Mouse (Mus musculus) Patski (cell line): ENCODE measurements around the gene Tsfm. TPM values are rescaled to one million over a fixed set of nuclear protein-coding genes. Genes with fewer than 3 reads are reported as not detected.

ENCODE experiments used
- ATAC-seq: fragments of 100-300 bp; one replicate; pipeline ENCODE4 v1.8.0; 2021
- CTCF ChIA-PET: fragments of 350-600 bp; sonication (Branson Sonifier 250); formaldehyde crosslinking; loops from one replicate; lab custom pipeline; 2022; ENCODE audit warnings: inconsistent platforms; lab: Charles Lee
- POLR2A ChIA-PET: fragments of 350-600 bp; sonication (Branson Sonifier 250); formaldehyde crosslinking; loops from one replicate; lab custom pipeline; 2022; ENCODE audit warnings: antibody characterized with exemption, inconsistent platforms; lab: Charles Lee
- DNase-seq: peaks from one replicate; pipeline ENCODE4 v3.0.0-alpha.2; 2011; ENCODE audit warnings: low read depth, low spot score
- H3K27me3 ChIP-seq: fragments of 371-371 bp; one replicate; pipeline ENCODE4 v1.5.1; 2021
- CTCF ChIP-seq: fragments of 100-300 bp; IDR thresholded peaks from one replicate; pipeline ENCODE4 v1.5.1; 2021
- in situ Hi-C: fragments of 300-500 bp; cut with MboI; formaldehyde crosslinking; loops from 3 replicates; pipeline ENCODE4 v1.11.1; 2018; ENCODE audit warnings: low pct_unique_long_range_greater_than_20kb, mixed read lengths
- polyA plus RNA-seq: library from polyadenylated mRNA; unstranded; gene quantifications from one replicate; pipeline ENCODE4 v1.2.3, GENCODE M21; 2021

Gene Tsfm
- polyA plus RNA-seq, 1 experiment from 2014 or later: 61.7 TPM

DNA sequence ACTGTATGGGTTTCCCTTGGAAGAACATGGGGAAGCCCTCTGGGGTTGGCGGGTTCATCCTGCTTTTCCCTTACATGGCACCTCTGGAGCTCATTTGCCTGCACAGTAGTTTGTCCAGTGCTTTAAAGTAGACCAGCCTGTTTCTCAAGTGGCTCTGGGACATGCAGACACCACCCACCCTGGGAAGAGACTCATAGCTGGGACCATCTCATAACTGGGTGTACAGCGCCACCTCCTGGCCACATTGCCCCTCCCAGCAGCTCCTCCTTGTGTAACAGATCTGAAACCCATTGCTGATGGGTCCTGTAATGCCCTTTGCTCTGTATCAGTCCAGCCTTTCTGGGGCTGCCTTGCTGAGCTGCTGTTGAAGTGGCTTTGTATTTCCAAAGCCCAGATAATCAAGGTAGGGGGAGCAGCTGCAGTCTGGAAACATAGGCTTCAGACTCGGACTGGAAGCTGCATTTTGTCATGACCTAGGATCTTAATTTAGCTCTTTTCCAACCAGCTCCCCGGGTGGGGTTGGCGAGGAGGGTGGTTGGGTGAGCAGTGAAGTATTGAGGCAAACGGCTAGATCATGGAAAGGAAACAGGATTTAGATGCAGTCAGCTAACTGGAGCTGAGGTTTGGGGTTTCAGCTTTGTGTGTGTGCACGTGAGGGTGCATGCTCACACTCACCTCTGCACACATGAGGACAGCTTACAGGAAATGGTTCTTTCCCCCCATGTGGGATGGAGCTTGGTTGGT, 40.2 kb downstream of the Tsfm start:
- in situ Hi-C loops: loop anchor here (5.0 kb wide), 1 partner anchor 73 kb away; no protein-coding TSS in a partner anchor
- ChIA-PET CTCF (interaction anchor here (0.7 to 3.0 kb wide), 15 partner anchors 8 to 70 kb away, joined by 3 to 55 read pairs (median 4); partner anchors contain the start of gene Avil), POLR2A (interaction anchor here (0.5 to 1.5 kb wide), 3 partner anchors 9 to 13 kb away, joined by 3 to 4 read pairs (median 4); no protein-coding TSS in a partner anchor)
- no peak for DNase-seq
- peak; percentile 55 for ATAC-seq
- H3K27me3 ChIP-seq: no peaks in the 10 kb centered on the region
- TF ChIP-seq CTCF: no peak

DNA sequence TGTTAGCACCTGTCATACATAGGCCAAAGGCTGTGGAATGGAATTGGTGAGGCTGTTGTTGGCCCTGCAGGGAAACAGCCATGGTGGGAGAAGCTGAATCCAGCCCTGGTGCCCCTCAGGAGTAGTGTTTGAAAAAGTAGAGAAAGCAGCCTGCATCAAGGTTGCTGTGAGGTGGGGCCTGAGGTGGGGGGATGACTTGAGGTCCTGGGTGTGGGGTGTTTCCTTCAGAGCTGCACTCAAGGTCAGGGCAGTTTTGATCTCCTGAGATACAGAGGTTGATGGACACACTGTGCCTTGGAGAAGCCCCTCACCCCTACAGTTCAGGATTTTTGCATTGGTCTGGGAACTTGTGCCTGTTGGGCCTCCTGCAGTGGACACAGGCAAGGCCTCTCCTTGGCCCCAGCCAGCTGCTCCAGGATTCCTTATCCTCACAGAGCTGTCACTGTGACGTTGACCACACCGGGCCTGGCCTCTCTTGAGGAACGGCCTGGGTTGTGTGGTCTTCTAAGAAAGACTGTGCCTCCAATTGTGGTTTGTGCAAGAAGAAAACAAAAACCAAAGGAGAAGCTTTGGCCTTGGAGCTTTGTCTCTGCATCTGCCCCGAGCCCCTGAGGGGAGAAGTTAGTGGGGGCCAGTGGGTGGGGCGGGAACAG, 42.0 kb downstream of the Tsfm start:
- no peak for ATAC-seq
- in situ Hi-C loops: no loop called here
- TF ChIP-seq CTCF: no peak
- ChIA-PET CTCF (interaction anchor here (1.3 to 2.0 kb wide), 2 partner anchors 69 to 70 kb away, joined by 4 to 5 read pairs; no protein-coding TSS in a partner anchor), POLR2A (interaction anchor here (0.5 kb wide), 1 partner anchor 8 kb away, joined by 3 read pairs; no protein-coding TSS in a partner anchor)
- DNase-seq: no peak
- H3K27me3 ChIP-seq: no peaks in the 10 kb centered on the region

DNA sequence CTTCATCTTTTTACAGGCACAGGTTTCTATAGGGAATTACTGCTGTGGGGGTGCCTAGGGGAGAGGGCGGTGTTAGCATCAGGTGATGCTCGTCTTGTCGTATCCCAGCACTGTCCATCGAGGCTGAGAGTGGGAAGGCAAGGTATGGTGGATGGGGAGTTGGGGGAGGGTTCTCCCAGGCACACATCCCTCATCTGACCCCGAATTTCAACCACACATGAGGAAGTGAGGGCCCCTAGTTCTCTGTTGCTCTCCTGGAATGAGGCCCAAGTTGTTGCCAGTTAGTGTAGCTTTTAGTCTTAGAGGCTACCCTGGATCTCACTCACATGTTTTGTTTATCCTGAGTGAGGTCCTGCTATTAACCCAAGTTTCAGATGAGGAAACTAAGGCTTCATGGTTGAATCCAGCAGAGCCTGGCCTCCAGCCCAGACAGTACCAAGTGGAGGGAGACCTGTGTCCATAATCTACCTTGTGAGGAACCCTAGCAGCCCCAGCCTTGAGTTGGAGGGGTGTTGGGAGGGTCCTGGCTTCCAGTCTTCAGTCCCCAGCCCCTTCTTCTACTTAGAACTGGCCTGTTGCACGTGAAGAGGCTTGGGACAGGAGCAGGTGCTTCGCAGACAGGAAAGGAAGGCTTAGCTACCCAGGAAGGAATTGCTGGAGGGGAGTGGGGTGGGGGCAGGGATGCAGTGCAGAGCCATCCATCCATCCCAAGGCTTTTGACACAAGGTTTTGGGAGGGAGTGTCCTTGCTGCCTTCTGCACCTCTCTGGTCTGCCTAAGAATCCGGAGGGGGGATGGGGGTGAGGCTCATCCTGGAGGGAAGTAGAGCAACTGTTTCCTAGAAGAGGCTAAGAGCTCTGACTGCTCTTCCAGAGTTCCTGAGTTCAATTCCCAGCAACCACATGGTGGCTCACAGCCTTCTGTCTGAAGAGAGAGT, 43.2 kb downstream of the Tsfm start:
- no peaks in the 10 kb centered on the region for H3K27me3 ChIP-seq
- ATAC-seq (no peak), DNase-seq (no peak)
- in situ Hi-C loops: no loop called here
- CTCF ChIA-PET: interaction anchor here (2.0 kb wide), 1 partner anchor 69 kb away, joined by 5 read pairs; no protein-coding TSS in a partner anchor
- POLR2A ChIA-PET: interaction anchor here (0.8 to 1.4 kb wide), 3 partner anchors 11 to 54 kb away, joined by 3 to 4 read pairs (median 3); partner anchors contain the start of genes Eef1akmt3, Mettl1 and Tsfm
- TF ChIP-seq CTCF: no peak

DNA sequence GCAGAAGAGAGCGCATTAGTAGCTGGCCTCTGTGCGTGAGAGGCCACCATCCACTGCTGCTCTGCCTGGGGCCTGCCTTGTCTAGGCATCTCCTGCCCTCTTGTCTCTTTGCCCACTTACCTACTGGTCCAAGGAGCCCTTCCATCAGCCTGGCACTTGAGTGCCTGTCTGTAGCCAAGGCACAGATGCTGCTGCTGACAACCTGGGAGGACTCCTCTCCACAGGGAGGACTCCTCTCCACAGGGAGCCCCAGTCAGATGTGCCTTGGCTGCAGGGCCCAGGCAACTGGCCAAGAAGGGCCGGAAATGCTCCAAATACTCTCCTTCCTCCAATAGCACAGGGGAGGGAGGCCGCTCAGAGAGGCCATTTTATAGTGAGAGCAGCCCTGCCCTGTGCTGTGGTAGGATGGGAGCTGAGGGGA, 44.1 kb downstream of the Tsfm start:
- ATAC-seq (peak; percentile 10), DNase-seq (no peak)
- ChIA-PET POLR2A (interaction anchor here (0.8 kb wide), 1 partner anchor 44 kb away, joined by 3 read pairs; the partner anchor contains the start of gene Tsfm), CTCF (no interaction called here)
- no peaks in the 10 kb centered on the region for H3K27me3 ChIP-seq
- in situ Hi-C loops: no loop called here
- TF ChIP-seq CTCF: no peak

DNA sequence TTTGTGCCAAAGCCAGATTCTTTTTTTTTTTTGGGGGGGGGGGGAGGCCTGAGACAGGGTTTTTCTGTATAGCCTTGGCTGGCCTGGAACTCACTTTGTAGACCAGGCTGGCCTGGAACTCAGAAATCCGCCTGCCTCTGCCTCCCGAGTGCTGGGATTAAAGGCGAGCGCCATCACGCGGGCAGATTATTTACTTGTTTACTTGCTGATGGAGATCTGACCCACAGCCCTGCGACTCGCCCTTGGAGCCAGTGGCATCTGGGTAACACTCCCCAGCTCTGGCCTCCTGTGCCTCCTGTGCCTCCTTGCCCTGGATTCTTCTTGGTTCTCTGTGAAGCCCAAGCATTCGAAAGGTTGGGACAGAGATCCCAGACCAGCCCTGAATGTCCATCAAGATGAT, 45.1 kb downstream of the Tsfm start:
- DNase-seq (no peak), ATAC-seq (no peak)
- ChIA-PET CTCF (interaction anchor here (0.6 to 0.9 kb wide), 2 partner anchors 72 to 1716 kb away, joined by 3 read pairs; no protein-coding TSS in a partner anchor), POLR2A (interaction anchor here (0.7 kb wide), 1 partner anchor 73 kb away, joined by 3 read pairs; no protein-coding TSS in a partner anchor)
- in situ Hi-C loops: no loop called here
- H3K27me3 ChIP-seq: no peaks in the 10 kb centered on the region
- no peak for TF ChIP-seq CTCF

DNA sequence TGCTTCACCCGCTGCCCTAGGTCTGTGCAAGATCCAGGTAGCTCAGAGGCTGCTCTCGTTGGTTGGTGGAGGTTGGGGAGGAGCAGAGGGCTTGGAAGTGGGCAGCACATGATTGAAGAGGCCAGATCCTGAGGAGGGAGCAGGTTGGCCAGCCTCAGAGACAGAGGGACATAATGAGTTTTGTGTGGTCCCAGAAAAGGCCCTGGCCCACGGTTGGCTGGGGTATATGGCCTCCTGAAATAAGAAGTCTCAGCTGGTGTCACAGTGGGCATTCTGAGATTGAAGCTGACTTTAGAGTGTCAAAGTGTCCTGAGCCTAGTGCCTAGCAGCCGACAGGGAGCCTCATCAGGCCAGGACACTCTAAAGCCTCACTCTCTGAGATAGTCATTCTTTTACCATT, 45.5 kb downstream of the Tsfm start:
- H3K27me3 ChIP-seq: no peaks in the 10 kb centered on the region
- no peak for ATAC-seq
- TF ChIP-seq CTCF: no peak
- ChIA-PET CTCF (interaction anchor here (0.9 kb wide), 1 partner anchor 73 kb away, joined by 3 read pairs; no protein-coding TSS in a partner anchor), POLR2A (interaction anchor here (0.7 to 1.1 kb wide), 2 partner anchors 59 to 73 kb away, joined by 3 read pairs; no protein-coding TSS in a partner anchor)
- no peak for DNase-seq
- in situ Hi-C loops: no loop called here

DNA sequence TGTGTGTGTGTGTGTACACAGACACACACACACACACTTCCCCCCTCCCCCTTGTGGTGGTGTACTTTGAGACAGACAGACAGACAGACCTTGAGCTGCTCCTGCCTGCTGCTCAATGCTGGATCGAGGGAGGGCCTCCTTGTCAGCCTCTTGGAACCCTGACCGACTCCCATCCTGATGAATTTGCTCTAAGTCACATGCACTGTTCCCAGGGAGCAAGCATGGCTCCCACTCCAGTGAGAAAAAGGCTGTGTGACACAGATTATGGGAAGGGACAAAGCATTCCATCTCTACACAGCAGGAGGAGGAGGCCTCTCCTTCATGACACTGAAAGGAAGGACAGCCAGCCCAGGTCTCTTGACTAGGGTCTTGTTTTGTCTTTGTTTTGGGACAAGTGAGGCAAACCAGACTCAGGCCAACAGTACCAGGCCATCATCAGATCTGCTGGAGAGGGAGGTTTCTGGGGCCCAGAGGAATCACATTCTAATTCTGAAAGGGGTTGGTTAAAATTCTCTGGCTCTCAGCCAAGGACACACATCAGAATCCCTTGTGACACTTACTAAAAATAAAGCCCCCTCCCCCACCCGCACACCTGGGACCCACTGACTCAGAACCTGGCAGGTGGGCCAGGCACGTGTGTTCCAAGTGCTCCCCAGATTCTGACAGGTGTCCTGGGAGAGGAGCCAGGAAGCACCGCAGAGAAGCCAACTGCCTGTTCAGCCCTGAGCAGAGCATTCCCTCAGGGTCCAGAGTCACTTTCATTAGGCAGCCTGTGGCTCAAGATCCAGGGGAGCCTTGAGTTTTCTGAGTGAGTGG, 46.2 kb downstream of the Tsfm start:
- ATAC-seq (peak; percentile 65), DNase-seq (peak; percentile 64)
- H3K27me3 ChIP-seq: no peaks in the 10 kb centered on the region
- no peak for TF ChIP-seq CTCF
- in situ Hi-C loops: no loop called here
- ChIA-PET CTCF (interaction anchor here (0.9 kb wide), 1 partner anchor 74 kb away, joined by 3 read pairs; no protein-coding TSS in a partner anchor), POLR2A (interaction anchor here (0.7 to 1.1 kb wide), 3 partner anchors 27 to 74 kb away, joined by 3 read pairs; no protein-coding TSS in a partner anchor)

DNA sequence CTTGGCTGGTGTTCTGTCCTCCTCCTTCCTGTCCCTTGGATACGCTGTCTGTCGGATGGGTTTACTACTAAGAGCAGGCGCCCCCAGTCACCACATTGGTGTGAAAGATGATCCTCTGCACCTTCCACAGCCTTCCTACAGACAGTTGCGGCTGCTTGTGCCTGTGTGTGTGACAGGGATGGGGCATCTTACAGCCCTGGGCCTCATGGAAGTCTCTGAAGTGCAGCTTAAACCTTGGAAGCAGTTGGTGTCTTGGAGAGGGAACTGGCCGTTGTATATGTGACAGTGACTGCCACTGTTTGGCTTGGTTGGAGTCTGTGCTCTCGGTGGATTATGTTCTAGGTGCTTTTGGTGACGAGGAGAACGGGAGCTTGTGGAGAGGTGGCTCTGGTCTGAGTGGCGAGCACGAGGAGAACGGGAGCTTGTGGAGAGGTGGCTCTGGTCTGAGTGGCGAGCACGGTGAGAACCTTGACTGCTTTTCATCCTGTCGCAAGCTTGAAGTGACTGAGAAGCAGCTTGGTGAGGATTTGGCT, 47.4 kb downstream of the Tsfm start:
- TF ChIP-seq CTCF: no peak
- in situ Hi-C loops: no loop called here
- H3K27me3 ChIP-seq: no peaks in the 10 kb centered on the region
- ATAC-seq (no peak), DNase-seq (no peak)
- POLR2A ChIA-PET: interaction anchor here (1.1 to 1.7 kb wide), 2 partner anchors 25 to 58 kb away, joined by 3 read pairs; partner anchors contain the start of genes Eef1akmt3 and Mettl1
- CTCF ChIA-PET: no interaction called here
